In genomic region chrX:103652048-103652447, GRCm38 (mm10) we compare ENCODE assay signal across 18 mouse cellular contexts. TPM values are rescaled to one million over a fixed set of nuclear protein-coding genes. Genes with fewer than 3 reads are reported as not detected.
"Had no signal": no experiment of that assay in that cellular context is flagged by ENCODE, and none has a peak within 500 bp of the region (broad histone marks: within the 10 kb centered on the region; RNA-seq: fewer than 3 reads in every experiment).

No protein-coding gene starts in this region.

- H3K27ac ChIP-seq: midbrain, embryonic 10.5 days; midbrain, embryonic 12.5 days; midbrain, embryonic 15.5 days; neural tube, embryonic 12.5 days had no signal

- H3K36me3 ChIP-seq: midbrain, embryonic 10.5 days; midbrain, embryonic 12.5 days; midbrain, embryonic 15.5 days; neural tube, embryonic 12.5 days had no signal

- H3K9ac ChIP-seq: lung, embryonic 14.5 days; midbrain, embryonic 12.5 days; midbrain, embryonic 15.5 days; neural tube, embryonic 12.5 days had no signal

- H3K9me3 ChIP-seq: midbrain, embryonic 10.5 days; midbrain, embryonic 12.5 days; midbrain, embryonic 15.5 days; neural tube, embryonic 12.5 days had no signal

- H3K27me3 ChIP-seq: neural tube, embryonic 12.5 days had no signal

- H3K4me3 ChIP-seq: midbrain, embryonic 10.5 days; midbrain, embryonic 12.5 days; midbrain, embryonic 15.5 days; neural tube, embryonic 12.5 days had no signal

- DNase-seq: lung, adult 18-20 months; lung, embryonic 14.5 days; lung, postnatal 10 days; lung, postnatal 4 days; right cerebral cortex, postnatal 14 days; thymus, adult 2 months; thymus, postnatal 25 days; thymus, postnatal 4 days had no signal

- H3K4me1 ChIP-seq: midbrain, embryonic 10.5 days; midbrain, embryonic 12.5 days; midbrain, embryonic 15.5 days; neural tube, embryonic 12.5 days had no signal

- ATAC-seq: midbrain, embryonic 15.5 days had no signal

- H3K4me2 ChIP-seq: lung, embryonic 14.5 days; midbrain, embryonic 12.5 days; midbrain, embryonic 15.5 days; neural tube, embryonic 12.5 days had no signal

RNA-seq across cellular contexts. Expression of gene Zcchc13, which starts 21.7 kb away (rescaled TPM):
- polyA plus RNA-seq: liver, embryonic 16.5 days; lung, embryonic 14.5 days; lung, embryonic 16.5 days; midbrain, embryonic 10.5 days; midbrain, embryonic 12.5 days; midbrain, embryonic 15.5 days; midbrain, postnatal 0 days; neural tube, embryonic 12.5 days; neural tube, embryonic 14.5 days; stomach, embryonic 14.5 days; stomach, embryonic 16.5 days had no signal
